Mouse (Mus musculus) cerebellum, adult 2 months (tissue): Measurements from ENCODE around the gene Spty2d1.

Experiments
- CTCF ChIP-seq: fragments of 200-500 bp; IDR thresholded peaks from 2 replicates; pipeline ENCODE4 v1.5.1; 2011; ENCODE audit warnings: low read depth, mild to moderate bottlenecking, control low read depth, low read length, moderate library complexity, borderline replicate concordance; ENCODE audit not compliant: insufficient read depth
- POLR2A ChIP-seq: fragments of 200-500 bp; IDR thresholded peaks from 2 replicates; pipeline ENCODE4 v1.6.1; 2011; ENCODE audit warnings: low read length, control low read depth, borderline replicate concordance; ENCODE audit not compliant: insufficient read depth

DNA sequence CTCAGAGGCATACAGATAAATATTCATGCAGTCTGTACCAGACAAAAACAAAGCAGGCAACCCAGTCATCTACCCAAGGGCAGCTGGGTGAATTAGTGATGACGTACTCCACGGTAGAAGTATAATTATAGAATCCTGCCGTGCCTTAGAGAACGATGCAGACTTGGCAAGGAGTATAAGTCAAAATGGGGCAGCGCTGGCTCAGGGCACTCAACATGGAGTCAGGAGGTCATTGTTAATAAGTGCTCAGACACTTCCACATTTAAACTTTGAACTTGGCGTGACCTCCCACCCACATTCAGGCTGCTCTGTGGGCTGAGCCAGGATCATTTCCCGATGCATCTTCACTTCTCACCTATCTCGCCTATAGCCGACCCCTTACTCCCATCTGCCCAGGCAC, 17.2 kb upstream of the Spty2d1 start:
- TF ChIP-seq POLR2A (no peak), CTCF (no peak)
